Mouse (Mus musculus): ENCODE measurements at regions not wholly inside any gene's neighbourhood (a gene's known extent, or its start where the extent isn't known, plus 50 kb on each side); places are given as distances from the start of the nearest gene placed in this dataset.

- Histone ChIP-seq H3K79me3 (ENCODE audit: low read depth) (no peaks in the 10 kb centered on the region), H3ac (ENCODE audit: control insufficient read depth, insufficient read length, low read depth) (no peak overlapping the region), H3K79me2 (ENCODE audit: control insufficient read depth, insufficient read depth) (no peaks in the 10 kb centered on the region), H3K27me3 (ENCODE audit: control insufficient read depth, insufficient read depth, insufficient read length) (no peaks in the 10 kb centered on the region), H3K4me3 (ENCODE audit: insufficient read depth, poor library complexity, severe bottlenecking) (no peak overlapping the region), H3K36me3 (ENCODE audit: control insufficient read depth, insufficient read depth) (no peaks in the 10 kb centered on the region)
- no peak for TF ChIP-seq MAX (IDR thresholded peaks at IDR 0.05)
- TF ChIP-seq MYOG (IDR thresholded peaks at IDR 0.05; ENCODE audit: control insufficient read depth, extremely low read depth, insufficient read length): no peak
- no peak for TF ChIP-seq USF1 (IDR thresholded peaks at IDR 0.05; ENCODE audit: low read depth)
- no peak for TF ChIP-seq CTCF (IDR thresholded peaks at IDR 0.05; ENCODE audit: control insufficient read depth, insufficient read depth, insufficient read length)
- no peak for TF ChIP-seq FOSL1 (IDR thresholded peaks at IDR 0.05; ENCODE audit: insufficient read depth, low read length, poor library complexity, severe bottlenecking)
- no peak for TF ChIP-seq MYOD1 (IDR thresholded peaks at IDR 0.05; ENCODE audit: control insufficient read depth, insufficient read length, low read depth)
- TF ChIP-seq CEBPB (IDR thresholded peaks at IDR 0.05; ENCODE audit: low read depth): no peak
Observed at GRCm38 (mm10) chr17:45811632-45812221, 78.1 kb upstream of the 1600014C23Rik start.

GRCm38 (mm10) chr17:45809728-45810127 is 76.1 kb upstream of the 1600014C23Rik start:
- Histone ChIP-seq H3ac (ENCODE audit: control insufficient read depth, insufficient read length, low read depth) (no peak overlapping the region), H3K4me3 (ENCODE audit: insufficient read depth, poor library complexity, severe bottlenecking) (no peak overlapping the region), H3K36me3 (ENCODE audit: control insufficient read depth, insufficient read depth) (no peaks in the 10 kb centered on the region), H3K27me3 (ENCODE audit: control insufficient read depth, insufficient read depth, insufficient read length) (no peaks in the 10 kb centered on the region), H3K79me3 (ENCODE audit: low read depth) (no peaks in the 10 kb centered on the region), H3K79me2 (ENCODE audit: control insufficient read depth, insufficient read depth) (no peaks in the 10 kb centered on the region)
- no peak for TF ChIP-seq CTCF (IDR thresholded peaks at IDR 0.05; ENCODE audit: control insufficient read depth, insufficient read depth, insufficient read length)
- TF ChIP-seq MAX (IDR thresholded peaks at IDR 0.05): no peak
- no peak for TF ChIP-seq USF1 (IDR thresholded peaks at IDR 0.05; ENCODE audit: low read depth)
- no peak for TF ChIP-seq CEBPB (IDR thresholded peaks at IDR 0.05; ENCODE audit: low read depth)
- TF ChIP-seq MYOG (IDR thresholded peaks at IDR 0.05; ENCODE audit: control insufficient read depth, extremely low read depth, insufficient read length): no peak
- TF ChIP-seq FOSL1 (IDR thresholded peaks at IDR 0.05; ENCODE audit: insufficient read depth, low read length, poor library complexity, severe bottlenecking): no peak
- TF ChIP-seq MYOD1 (IDR thresholded peaks at IDR 0.05; ENCODE audit: control insufficient read depth, insufficient read length, low read depth): no peak

- Histone ChIP-seq H3K79me2 (ENCODE audit: control insufficient read depth, insufficient read depth) (no peaks in the 10 kb centered on the region), H3K36me3 (ENCODE audit: control insufficient read depth, insufficient read depth) (no peaks in the 10 kb centered on the region), H3K27me3 (ENCODE audit: control insufficient read depth, insufficient read depth, insufficient read length) (no peaks in the 10 kb centered on the region), H3K79me3 (ENCODE audit: low read depth) (no peaks in the 10 kb centered on the region), H3K4me3 (ENCODE audit: insufficient read depth, poor library complexity, severe bottlenecking) (no peak overlapping the region), H3ac (ENCODE audit: control insufficient read depth, insufficient read length, low read depth) (no peak overlapping the region)
- TF ChIP-seq CEBPB (IDR thresholded peaks at IDR 0.05; ENCODE audit: low read depth) (no peak), MAX (IDR thresholded peaks at IDR 0.05) (no peak), USF1 (IDR thresholded peaks at IDR 0.05; ENCODE audit: low read depth) (no peak), FOSL1 (IDR thresholded peaks at IDR 0.05; ENCODE audit: insufficient read depth, low read length, poor library complexity, severe bottlenecking) (no peak), MYOD1 (IDR thresholded peaks at IDR 0.05; ENCODE audit: control insufficient read depth, insufficient read length, low read depth) (no peak), CTCF (IDR thresholded peaks at IDR 0.05; ENCODE audit: control insufficient read depth, insufficient read depth, insufficient read length) (no peak), MYOG (IDR thresholded peaks at IDR 0.05; ENCODE audit: control insufficient read depth, extremely low read depth, insufficient read length) (no peak)
Observed at GRCm38 (mm10) chr17:45808374-45808773, 74.7 kb upstream of the 1600014C23Rik start.

GRCm38 (mm10) chr17:45807452-45807851 is 73.8 kb upstream of the 1600014C23Rik start:
- Histone ChIP-seq H3K4me3 (ENCODE audit: insufficient read depth, poor library complexity, severe bottlenecking) (no peak overlapping the region), H3ac (ENCODE audit: control insufficient read depth, insufficient read length, low read depth) (no peak overlapping the region), H3K27me3 (ENCODE audit: control insufficient read depth, insufficient read depth, insufficient read length) (no peaks in the 10 kb centered on the region), H3K36me3 (ENCODE audit: control insufficient read depth, insufficient read depth) (no peaks in the 10 kb centered on the region), H3K79me3 (ENCODE audit: low read depth) (no peaks in the 10 kb centered on the region), H3K79me2 (ENCODE audit: control insufficient read depth, insufficient read depth) (no peaks in the 10 kb centered on the region)
- TF ChIP-seq MYOD1 (IDR thresholded peaks at IDR 0.05; ENCODE audit: control insufficient read depth, insufficient read length, low read depth) (no peak), FOSL1 (IDR thresholded peaks at IDR 0.05; ENCODE audit: insufficient read depth, low read length, poor library complexity, severe bottlenecking) (no peak), MYOG (IDR thresholded peaks at IDR 0.05; ENCODE audit: control insufficient read depth, extremely low read depth, insufficient read length) (no peak), USF1 (IDR thresholded peaks at IDR 0.05; ENCODE audit: low read depth) (no peak), CEBPB (IDR thresholded peaks at IDR 0.05; ENCODE audit: low read depth) (no peak), CTCF (IDR thresholded peaks at IDR 0.05; ENCODE audit: control insufficient read depth, insufficient read depth, insufficient read length) (no peak), MAX (IDR thresholded peaks at IDR 0.05) (no peak)

- no peak for TF ChIP-seq USF1 (IDR thresholded peaks at IDR 0.05; ENCODE audit: low read depth)
- no peak for TF ChIP-seq MAX (IDR thresholded peaks at IDR 0.05)
Observed at GRCm38 (mm10) chr17:45806831-45807230, 73.2 kb upstream of the 1600014C23Rik start.

GRCm38 (mm10) chr17:45806430-45806829 is 72.8 kb upstream of the 1600014C23Rik start:
- no peak for TF ChIP-seq CEBPB (IDR thresholded peaks at IDR 0.05; ENCODE audit: low read depth)
- no peak for TF ChIP-seq MAX (IDR thresholded peaks at IDR 0.05)
- TF ChIP-seq CTCF (IDR thresholded peaks at IDR 0.05; ENCODE audit: control insufficient read depth, insufficient read depth, insufficient read length): no peak
- no peak for TF ChIP-seq MYOD1 (IDR thresholded peaks at IDR 0.05; ENCODE audit: control insufficient read depth, insufficient read length, low read depth)
- TF ChIP-seq FOSL1 (IDR thresholded peaks at IDR 0.05; ENCODE audit: insufficient read depth, low read length, poor library complexity, severe bottlenecking): no peak
- no peak for TF ChIP-seq USF1 (IDR thresholded peaks at IDR 0.05; ENCODE audit: low read depth)
- TF ChIP-seq MYOG (IDR thresholded peaks at IDR 0.05; ENCODE audit: control insufficient read depth, extremely low read depth, insufficient read length): no peak
- H3ac ChIP-seq (ENCODE audit: control insufficient read depth, insufficient read length, low read depth): no peak overlapping the region
- H3K4me3 ChIP-seq (ENCODE audit: insufficient read depth, poor library complexity, severe bottlenecking): no peak overlapping the region
- no peaks in the 10 kb centered on the region for H3K36me3 ChIP-seq (ENCODE audit: control insufficient read depth, insufficient read depth)
- no peaks in the 10 kb centered on the region for H3K79me3 ChIP-seq (ENCODE audit: low read depth)
- H3K27me3 ChIP-seq (ENCODE audit: control insufficient read depth, insufficient read depth, insufficient read length): no peaks in the 10 kb centered on the region
- H3K79me2 ChIP-seq (ENCODE audit: control insufficient read depth, insufficient read depth): no peaks in the 10 kb centered on the region

More at GRCm38 (mm10) chr17:45806831-45807230, 73.2 kb upstream of the 1600014C23Rik start:
- Histone ChIP-seq H3K4me3 (ENCODE audit: insufficient read depth, poor library complexity, severe bottlenecking) (no peak overlapping the region), H3ac (ENCODE audit: control insufficient read depth, insufficient read length, low read depth) (no peak overlapping the region), H3K36me3 (ENCODE audit: control insufficient read depth, insufficient read depth) (no peaks in the 10 kb centered on the region), H3K79me3 (ENCODE audit: low read depth) (no peaks in the 10 kb centered on the region), H3K27me3 (ENCODE audit: control insufficient read depth, insufficient read depth, insufficient read length) (no peaks in the 10 kb centered on the region), H3K79me2 (ENCODE audit: control insufficient read depth, insufficient read depth) (no peaks in the 10 kb centered on the region)
